Mouse (Mus musculus) kidney, adult 8-10 months (tissue): Measurements from ENCODE around the gene Apobec1.
"Not testable (repeated sequence)": the region's sequence is repeated elsewhere in the genome, so short reads cannot be mapped to it uniquely, and the experiment has no call there.

Experiments used
- DNase-seq, 2 experiments: peaks; one replicate each; pipeline ENCODE4 v3.0.0; 2022

The Apobec1 gene

DNA sequence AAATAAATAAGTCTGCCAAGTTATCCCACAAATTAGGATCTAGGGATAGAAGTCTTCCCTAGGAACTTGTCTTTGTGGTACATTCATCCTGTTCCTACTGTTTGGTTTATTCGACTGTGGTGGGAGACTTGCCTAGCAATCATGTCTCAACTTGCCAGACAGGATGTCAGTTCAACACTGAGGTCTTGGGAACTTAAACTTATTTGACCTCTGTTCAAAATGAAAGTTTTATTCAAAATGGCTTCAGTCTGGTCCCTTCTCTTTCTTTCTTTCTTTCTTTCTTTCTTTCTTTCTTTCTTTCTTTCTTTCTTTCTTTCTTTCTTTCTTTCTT, 713 bp upstream of the Apobec1 start:
- no peak for DNase-seq

DNA sequence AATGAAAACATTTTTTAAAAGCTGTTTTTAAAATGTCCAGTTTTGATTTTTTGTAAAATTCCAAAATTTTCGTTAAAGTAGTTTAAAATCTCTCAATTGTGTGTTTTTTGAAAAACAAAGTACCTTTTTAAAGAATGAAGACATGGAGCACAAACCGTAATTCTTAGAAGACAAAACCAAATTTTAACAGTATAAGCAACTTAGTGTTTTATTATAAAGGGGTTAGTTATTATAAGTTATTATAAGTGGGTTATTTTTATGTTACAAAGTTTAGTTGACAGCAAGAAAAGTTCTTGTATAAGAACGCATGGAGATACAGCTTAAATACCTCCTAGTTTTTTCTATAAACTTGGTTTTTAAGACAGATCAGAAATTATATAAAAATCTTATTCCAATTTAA, 629 bp downstream of the Apobec1 start:
- no peak for DNase-seq

GRCm38 (mm10) chr6:122601031-122601430, 1.2 kb downstream of the Apobec1 start:
- no peak for DNase-seq

- DNase-seq: no peak
Measured at GRCm38 (mm10) chr6:122600066-122600646, 2.1 kb downstream of the Apobec1 start.

- DNase-seq: no peak
Measured at GRCm38 (mm10) chr6:122599054-122599737, 3.0 kb downstream of the Apobec1 start.

GRCm38 (mm10) chr6:122598436-122598835, 3.8 kb downstream of the Apobec1 start:
- peak; percentile 31 to 35 for DNase-seq

DNA sequence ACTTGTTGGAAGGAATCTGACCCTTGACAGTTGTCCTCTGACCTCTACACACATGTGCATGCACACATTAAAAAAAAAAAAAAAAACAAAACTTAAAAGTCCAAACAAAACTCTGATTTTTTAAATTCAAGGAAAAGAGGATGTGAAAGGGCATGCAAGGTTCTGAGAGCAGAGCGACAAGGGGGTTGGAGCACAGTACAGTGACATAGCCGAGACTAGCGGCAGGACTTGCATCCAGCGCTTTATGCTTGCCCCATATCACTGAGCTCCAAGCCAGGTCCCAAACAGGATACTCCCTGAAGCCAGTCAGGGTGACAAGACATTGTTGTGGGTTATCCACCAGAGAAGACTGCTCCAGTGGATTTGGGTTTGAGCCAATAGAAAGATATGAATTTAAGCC, 4.2 kb downstream of the Apobec1 start:
- DNase-seq: no peak

- no peak for DNase-seq
Measured at GRCm38 (mm10) chr6:122596608-122597007, 5.6 kb downstream of the Apobec1 start.

DNA sequence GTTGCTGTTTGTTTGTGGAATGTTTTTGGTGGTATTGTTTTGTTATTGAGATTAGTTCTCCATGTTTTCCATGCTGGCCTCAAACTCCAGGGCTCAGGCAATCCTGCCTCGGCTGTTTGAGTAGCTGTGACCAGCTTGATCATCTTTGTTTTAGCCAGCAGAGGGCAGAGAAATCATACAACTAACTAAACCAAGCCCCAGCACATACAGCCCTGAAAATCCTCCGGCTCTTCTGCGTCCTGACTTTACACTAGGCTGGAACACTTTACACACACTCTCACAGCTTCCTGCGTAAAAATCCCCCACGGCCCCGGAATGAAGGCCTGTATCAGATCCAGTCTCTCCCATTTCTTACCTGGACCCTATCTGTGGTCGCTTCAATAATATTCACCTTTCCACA, 6.6 kb downstream of the Apobec1 start:
- peak; percentile 49 to 57 for DNase-seq

- no peak for DNase-seq
Measured at GRCm38 (mm10) chr6:122592905-122593304, 9.3 kb downstream of the Apobec1 start.

GRCm38 (mm10) chr6:122591027-122591758, 11.1 kb downstream of the Apobec1 start:
- no peak for DNase-seq

DNA sequence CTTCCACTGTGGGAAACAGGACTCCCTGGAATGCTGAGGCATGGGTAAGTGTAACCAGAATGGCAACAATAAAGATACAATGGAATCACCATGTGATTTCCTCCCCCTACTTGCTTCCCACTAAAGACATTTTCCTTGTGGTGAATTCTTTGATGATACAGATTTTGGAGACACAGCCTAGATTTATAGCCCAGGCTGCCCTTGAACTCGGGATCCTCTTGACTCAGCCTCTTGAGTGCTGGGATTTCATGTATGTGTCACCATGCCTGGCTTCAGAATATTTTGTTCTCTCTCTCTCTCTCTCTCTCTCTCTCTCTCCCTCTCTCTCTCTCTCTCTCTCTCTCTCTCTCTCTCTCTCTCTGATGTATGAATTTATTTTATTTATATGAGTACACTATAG, 23.2 kb downstream of the Apobec1 start:
- DNase-seq: no peak

DNA sequence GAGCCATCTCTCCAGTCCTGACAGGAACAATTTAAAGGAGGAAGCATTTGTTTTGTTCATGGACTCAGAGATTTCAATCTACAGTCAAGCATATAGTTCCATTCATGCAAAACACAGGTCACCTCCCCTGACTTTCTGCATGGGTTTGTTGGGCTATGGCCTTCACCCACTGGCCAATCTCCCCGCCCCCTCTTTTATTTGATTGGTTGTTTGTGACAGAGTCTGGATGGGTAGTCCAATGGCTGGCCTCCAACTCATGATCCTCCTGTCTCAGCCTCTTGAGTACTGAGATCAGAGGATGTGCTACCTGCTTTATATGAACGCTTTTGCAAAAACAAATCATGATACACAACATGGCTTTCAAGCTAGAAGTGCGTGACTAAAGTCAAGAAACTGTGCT, 25.2 kb downstream of the Apobec1 start:
- no peak for DNase-seq

GRCm38 (mm10) chr6:122575037-122575436, 27.2 kb downstream of the Apobec1 start:
- DNase-seq: not testable (repeated sequence)

DNA sequence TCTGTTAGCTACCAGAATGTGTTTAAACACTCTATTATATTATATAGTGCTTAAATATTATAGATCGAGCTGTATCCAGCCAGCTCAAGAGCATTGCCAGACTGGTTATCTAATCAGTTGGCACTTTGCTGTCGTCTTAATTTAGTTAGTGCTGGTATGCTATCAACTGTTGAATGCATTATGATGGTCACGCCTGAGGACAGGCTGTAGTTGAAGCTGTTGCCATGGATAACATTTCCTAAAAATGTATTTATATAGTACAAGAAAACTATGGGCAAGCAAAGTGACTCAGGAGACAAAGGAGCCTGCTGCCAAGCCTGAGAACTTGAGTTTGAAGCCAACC, 30.7 kb downstream of the Apobec1 start:
- no peak for DNase-seq

GRCm38 (mm10) chr6:122570695-122571616, 31.3 kb downstream of the Apobec1 start:
- DNase-seq: no peak

DNA sequence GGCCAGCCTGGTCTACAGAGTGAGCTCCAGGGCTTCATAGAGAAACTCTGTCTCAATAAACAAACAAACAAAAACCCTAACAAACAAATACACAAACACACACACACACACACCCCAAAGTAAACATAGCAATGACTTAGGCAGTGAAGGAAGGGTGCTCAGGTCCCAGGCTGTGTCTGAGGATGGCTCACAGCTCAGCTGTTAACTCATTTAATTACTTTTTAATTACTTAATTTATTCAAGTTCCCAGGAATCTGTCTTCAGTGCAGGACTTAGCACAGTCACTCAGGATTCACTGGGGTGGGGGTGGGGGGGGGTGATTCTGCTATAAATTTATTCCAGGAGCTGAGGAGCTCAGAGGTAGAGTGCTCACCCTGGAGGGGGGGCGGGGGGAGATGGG, 32.5 kb downstream of the Apobec1 start:
- no peak for DNase-seq

DNA sequence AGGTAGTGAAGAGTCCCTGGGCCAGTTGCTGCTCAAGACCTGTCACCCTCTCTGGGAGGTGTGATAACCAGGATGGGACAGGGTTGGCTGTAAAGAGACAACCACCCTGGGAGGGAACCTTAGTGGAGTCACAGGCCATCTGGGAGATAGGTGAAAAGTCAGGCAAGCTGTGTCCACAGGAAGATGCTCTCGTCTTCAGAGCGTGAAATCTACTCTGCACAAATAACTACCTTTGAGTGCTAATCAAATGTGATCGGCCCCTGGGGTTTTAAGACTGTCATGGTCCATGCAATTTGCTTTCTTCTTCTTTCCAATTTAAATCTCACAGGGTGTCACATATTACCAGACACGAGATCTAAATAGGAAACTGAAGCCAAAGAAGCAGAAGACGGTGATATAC, 33.1 kb downstream of the Apobec1 start:
- DNase-seq: no peak

DNA sequence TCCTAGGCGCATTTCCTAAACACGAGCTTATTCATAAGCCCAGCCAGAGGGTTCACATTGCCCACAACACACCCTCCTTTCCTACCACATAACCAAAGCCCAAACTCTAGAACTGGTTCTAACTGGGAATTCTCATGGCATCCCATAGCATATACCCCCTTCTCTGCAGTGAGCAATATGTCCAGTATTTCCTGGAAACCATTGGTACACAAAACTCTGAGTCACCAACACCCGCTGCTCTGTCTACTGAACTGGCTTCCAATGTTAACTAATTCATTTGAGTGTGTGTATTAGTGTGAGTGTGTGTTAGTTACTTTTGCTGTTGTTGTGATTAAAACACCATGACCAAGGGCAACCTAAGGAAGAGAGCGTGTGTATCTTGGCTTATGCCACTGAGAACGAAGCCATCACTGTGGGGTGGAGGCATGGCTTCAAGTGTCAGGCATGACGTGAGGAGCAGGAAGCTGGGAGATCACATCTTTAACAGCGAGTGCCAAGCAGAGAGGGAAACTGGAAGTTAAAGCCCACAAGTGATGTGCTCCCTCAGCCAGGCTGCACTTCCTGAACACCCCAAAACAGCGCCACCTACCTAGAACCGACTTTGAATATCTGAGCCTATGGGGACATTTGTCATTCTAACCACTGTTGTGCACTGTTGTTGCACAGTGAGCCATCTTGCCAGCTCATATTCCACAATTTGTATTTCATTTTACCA, 37.0 kb downstream of the Apobec1 start:
- DNase-seq: no peak

GRCm38 (mm10) chr6:122562463-122562862, 39.8 kb downstream of the Apobec1 start:
- DNase-seq: peak in 1 of 2 experiments; percentile 53

DNA sequence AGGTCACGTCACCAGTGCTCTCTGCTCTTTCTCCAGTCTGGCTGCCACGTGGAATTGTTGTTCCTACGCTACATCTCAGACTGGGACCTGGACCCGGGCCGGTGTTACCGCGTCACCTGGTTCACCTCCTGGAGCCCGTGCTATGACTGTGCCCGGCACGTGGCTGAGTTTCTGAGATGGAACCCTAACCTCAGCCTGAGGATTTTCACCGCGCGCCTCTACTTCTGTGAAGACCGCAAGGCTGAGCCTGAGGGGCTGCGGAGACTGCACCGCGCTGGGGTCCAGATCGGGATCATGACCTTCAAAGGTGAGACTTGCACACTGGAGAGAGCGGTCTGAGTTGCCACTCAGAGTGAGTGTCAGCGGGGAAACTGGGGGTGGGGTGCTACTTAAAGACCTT, 41.2 kb downstream of the Apobec1 start:
- no peak for DNase-seq

GRCm38 (mm10) chr6:122560427-122560826, 41.8 kb downstream of the Apobec1 start:
- peak; percentile 55 to 77 for DNase-seq
